Mouse (Mus musculus) midbrain, embryonic 14.5 days (tissue): ENCODE measurements around the gene Syt13. TPM values are rescaled to one million over a fixed set of nuclear protein-coding genes. Genes with fewer than 3 reads are reported as not detected.
A peak's percentile ranks its signal among the peaks of the same experiment; 100 is the strongest.

ENCODE experiments used
- ATAC-seq: fragments of 200-750 bp; cut with Nextera tagmentation; 2 replicates; pipeline ENCODE4 v1.8.0; 2017; ENCODE audit warnings: moderate number of reproducible peaks, moderate library complexity; ENCODE audit not compliant: low FRiP score, low TSS enrichment
- DNase-seq: peaks from one replicate; pipeline ENCODE4 v3.0.0-alpha.2; 2015
- H3K27ac ChIP-seq: fragments of 300-500 bp; sonication (generic); replicated peaks from 2 replicates; pipeline ENCODE4 v1.5.1; 2014; ENCODE audit warnings: mild to moderate bottlenecking, low read depth, low read length, moderate library complexity
- H3K27me3 ChIP-seq: fragments of 300-500 bp; sonication (generic); 2 replicates; pipeline ENCODE4 v1.6.1; 2014; ENCODE audit warnings: low read length, control low read depth, mixed read lengths; ENCODE audit not compliant: control insufficient read depth, insufficient read depth
- H3K36me3 ChIP-seq: fragments of 300-500 bp; sonication (generic); 2 replicates; pipeline ENCODE4 v1.6.1; 2014; ENCODE audit warnings: low read length, control low read depth; ENCODE audit not compliant: control insufficient read depth, insufficient read depth
- H3K4me1 ChIP-seq: fragments of 300-500 bp; sonication (generic); 2 replicates; pipeline ENCODE4 v1.6.1; 2014; ENCODE audit warnings: mild to moderate bottlenecking, antibody characterized with exemption, low read length, control low read depth; ENCODE audit not compliant: control insufficient read depth, insufficient read depth
- H3K4me2 ChIP-seq: fragments of 300-500 bp; sonication (generic); 2 replicates; pipeline ENCODE4 v1.6.1; 2014; ENCODE audit warnings: mild to moderate bottlenecking, low read length, moderate library complexity
- H3K4me3 ChIP-seq: fragments of 300-500 bp; sonication (generic); replicated peaks from 2 replicates; pipeline ENCODE4 v1.5.1; 2014; ENCODE audit warnings: low read depth, low read length
- H3K9ac ChIP-seq: fragments of 300-500 bp; sonication (generic); replicated peaks from 2 replicates; pipeline ENCODE4 v1.6.1; 2014; ENCODE audit warnings: mild to moderate bottlenecking, low read length, moderate library complexity
- H3K9me3 ChIP-seq: fragments of 300-500 bp; sonication (generic); 2 replicates; pipeline ENCODE4 v1.6.1; 2016; ENCODE audit warnings: low read length, control low read depth, mixed read lengths; ENCODE audit not compliant: control insufficient read depth
- WGBS: fragments of 180-500 bp; shearing (Covaris S2); extraction: QIAGEN DNeasy Blood & Tissue Kit; methylation state at CpG from one replicate; pipeline ENCODE4 v1.1.7; 2014; 5-methylcytosine and 5-hydroxymethylcytosine counted together
- polyA plus RNA-seq: library from polyadenylated mRNA; unstranded; fragments of >200 nt; fragmentation: Nextera tagmentation; extraction: Ambion mirVana; gene quantifications from 2 replicates; pipeline ENCODE4 v1.2.1, GENCODE M21; 2014

The Syt13 gene
- polyA plus RNA-seq, 1 experiment from 2014 or later: 48.9 TPM

DNA sequence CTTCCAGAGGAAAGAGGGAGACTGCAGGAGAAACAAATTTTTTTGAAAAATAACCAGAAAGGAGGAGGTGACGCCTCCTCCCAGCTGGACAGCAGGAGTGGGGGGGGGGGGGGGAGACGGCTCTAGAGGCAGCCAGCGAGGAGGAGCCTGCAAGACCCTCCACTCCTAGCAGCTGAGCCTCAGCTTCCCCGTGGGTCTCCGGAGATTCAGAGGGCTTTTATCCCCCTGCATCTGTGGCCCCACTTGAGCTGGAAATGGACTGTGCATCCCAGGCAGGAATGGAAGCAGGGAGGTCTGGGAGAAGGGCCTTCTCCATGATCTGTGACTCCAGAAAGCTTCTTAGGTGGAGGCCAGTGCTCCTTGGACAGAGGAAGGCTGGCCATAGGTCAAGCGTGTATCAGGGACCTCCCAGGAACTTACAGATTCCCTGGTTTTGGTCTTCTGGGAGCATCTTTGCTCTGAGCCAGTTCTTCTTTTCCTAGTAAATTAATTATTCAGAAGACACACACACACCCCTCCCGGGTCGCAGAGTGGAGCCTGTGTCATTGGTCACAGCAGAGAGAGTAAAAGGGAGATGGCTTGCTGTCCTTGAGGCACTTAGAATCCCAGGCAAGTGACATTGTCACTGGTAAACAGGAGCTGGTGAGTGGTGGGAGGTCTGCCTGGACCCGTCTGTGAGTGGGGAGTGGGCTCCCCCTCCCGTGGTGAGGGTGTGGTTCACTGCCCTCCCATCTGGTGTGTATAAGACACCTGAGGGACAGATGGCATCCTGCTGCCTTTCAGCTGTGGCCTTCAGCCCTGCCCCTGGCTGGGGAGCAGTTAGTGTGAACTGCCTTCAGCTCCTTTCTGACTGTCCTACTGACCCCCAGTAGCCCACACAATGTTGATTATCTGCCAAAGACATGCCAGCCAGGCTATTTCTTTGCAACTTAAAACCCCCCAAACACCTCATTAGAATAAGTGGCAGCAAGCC is 1.0 kb downstream of the Syt13 start:
- Histone ChIP-seq H3K4me1 (peaks cover 69% of the 10 kb centered on the region), H3K9me3 (no peaks in the 10 kb centered on the region), H3K27me3 (no peaks in the 10 kb centered on the region), H3K9ac (peak overlapping the region; percentile 65), H3K36me3 (no peaks in the 10 kb centered on the region), H3K27ac (peak overlapping the region; percentile 76), H3K4me3 (peak overlapping the region; percentile 51), H3K4me2 (peak overlapping the region; percentile 77)
- DNase-seq (peak; percentile 65), ATAC-seq (peak; percentile 18; the same call in 1 of the 2 replicates)
- WGBS: 5% methylated on average over 8 of the region's 10 CpGs

DNA sequence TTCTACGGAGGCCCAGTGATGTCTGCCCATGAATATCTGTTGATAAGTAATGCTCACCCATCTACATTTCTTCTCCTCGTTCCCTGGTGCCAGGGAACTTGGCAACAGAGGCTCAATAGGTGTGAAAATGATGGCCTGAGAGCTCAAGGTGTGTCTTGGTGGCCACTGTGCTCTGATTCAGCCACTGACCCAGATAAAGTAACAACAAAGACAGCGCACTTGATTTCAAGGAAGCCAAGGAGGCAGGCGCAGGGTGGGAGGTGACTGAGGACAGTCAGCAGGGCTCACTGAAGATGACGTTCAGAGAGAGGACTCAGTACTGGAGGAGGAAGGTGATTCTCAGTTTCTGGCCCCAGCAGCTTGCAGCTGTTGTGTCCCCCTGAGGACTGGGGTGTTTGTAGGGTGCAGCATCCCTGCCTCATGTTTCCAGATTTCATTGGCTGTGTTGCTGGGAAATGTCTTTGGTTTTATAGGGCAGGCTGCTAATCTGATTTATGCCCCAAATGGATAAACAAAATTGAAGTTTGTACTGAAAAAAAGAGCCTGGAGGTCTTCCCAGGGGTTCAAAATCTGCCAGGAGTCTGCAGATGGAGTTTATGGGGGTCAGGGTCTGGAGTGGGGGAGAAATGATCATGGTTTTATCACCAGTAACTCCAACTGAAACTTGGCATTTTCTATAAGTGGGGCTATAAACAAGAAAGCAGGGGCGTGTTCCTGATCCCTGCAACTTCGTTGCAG is 2.7 kb downstream of the Syt13 start:
- peaks cover 71% of the 10 kb centered on the region for H3K4me1 ChIP-seq
- no peak for DNase-seq
- no peaks in the 10 kb centered on the region for H3K27me3 ChIP-seq
- no peak overlapping the region for H3K4me3 ChIP-seq
- no peaks in the 10 kb centered on the region for H3K9me3 ChIP-seq
- H3K36me3 ChIP-seq: no peaks in the 10 kb centered on the region
- no peak overlapping the region; the same call in 1 of the 2 replicates for H3K9ac ChIP-seq
- ATAC-seq: no peak
- 57% methylated on average over 7 of the region's 7 CpGs for WGBS
- 0 out of 2 replicates have a peak overlapping the region, but pooled peaks have one; percentile 28 for H3K27ac ChIP-seq
- peak overlapping the region; percentile 42 for H3K4me2 ChIP-seq

DNA sequence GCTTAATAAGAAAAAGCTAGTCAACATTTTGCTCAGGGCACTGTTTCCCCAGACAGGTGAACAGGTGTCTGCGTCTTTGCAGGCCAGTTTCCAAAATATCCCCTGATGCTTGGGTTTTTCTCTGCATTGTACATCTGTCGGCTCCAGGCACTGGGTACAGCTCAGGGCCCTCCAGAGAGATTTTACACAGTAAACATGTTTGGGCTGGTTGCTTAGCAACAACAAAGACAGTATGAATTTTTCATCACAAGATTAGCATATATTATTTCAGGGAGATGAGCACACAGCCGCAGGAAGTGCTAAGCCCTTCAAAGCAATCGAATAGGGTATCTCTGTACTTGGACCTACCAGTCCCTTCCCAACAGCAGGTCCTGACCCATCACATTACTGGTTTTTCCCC is 5.8 kb downstream of the Syt13 start:
- no peak overlapping the region for H3K9ac ChIP-seq
- H3K27me3 ChIP-seq: no peaks in the 10 kb centered on the region
- peak overlapping the region; percentile 65 for H3K27ac ChIP-seq
- no peak overlapping the region for H3K4me3 ChIP-seq
- WGBS: 8% methylated on average over 4 of the region's 4 CpGs
- peaks cover 41% of the 10 kb centered on the region for H3K4me1 ChIP-seq
- H3K4me2 ChIP-seq: 0 out of 2 replicates have a peak overlapping the region, but pooled peaks have one; percentile 0
- no peaks in the 10 kb centered on the region for H3K36me3 ChIP-seq
- H3K9me3 ChIP-seq: no peaks in the 10 kb centered on the region
- DNase-seq (peak; percentile 90), ATAC-seq (peak; percentile 84)

DNA sequence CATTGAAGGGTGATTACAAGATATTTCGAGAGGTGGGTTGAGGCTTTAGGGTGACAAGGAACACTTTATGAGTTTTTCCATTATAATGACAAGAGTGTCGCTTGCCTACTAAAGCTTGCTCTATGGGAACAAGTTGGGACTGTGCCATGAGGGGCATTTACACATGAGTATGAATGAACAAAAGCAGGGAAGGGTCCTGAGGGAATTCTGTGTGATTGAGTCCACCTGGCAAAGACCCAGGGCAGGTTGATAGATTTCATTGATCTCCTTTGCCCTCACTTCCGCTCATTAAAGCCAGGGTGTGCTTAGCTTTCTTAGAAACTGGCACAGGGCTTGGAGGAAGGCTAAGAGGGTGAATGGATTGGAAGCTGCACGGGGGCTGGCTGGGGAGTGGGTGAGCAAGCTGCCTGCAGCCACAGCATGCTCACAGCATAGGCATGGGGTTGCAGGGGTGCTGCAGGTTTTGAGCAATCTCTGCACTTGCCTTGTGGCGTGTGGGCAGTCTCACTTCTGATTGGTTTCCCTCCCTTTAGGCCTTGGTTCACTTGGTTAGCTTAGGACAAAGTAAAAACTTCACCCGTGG is 9.9 kb downstream of the Syt13 start:
- H3K4me1 ChIP-seq: peaks cover 23% of the 10 kb centered on the region
- H3K4me2 ChIP-seq: no peak overlapping the region
- DNase-seq (peak; percentile 46), ATAC-seq (no peak)
- H3K27ac ChIP-seq: no peak overlapping the region
- no peaks in the 10 kb centered on the region for H3K36me3 ChIP-seq
- H3K9me3 ChIP-seq: no peaks in the 10 kb centered on the region
- no peak overlapping the region for H3K9ac ChIP-seq
- H3K27me3 ChIP-seq: no peaks in the 10 kb centered on the region
- WGBS: 61% methylated on average over 6 of the region's 6 CpGs
- H3K4me3 ChIP-seq: no peak overlapping the region

DNA sequence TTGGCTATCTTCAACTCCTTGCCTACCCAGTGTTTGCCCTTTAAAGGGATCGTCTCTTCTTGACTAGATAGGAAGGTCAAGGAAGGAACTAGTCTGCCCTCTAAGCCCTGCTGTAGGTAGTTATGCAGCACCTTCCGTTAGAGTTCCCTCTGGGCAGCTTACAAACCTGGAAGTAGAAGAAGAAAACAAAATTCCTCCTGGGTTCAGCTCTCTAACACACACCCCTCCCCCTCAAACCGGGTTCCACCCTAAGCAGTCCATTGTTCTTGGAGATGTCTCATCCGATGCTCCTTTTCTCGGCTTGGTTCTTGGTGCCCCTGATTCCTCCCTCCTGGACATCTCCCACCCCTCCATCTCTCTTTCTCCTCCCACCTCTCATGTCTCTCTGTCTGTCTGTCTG is 14.8 kb downstream of the Syt13 start:
- no peaks in the 10 kb centered on the region for H3K9me3 ChIP-seq
- ATAC-seq (no peak), DNase-seq (no peak)
- no peak overlapping the region for H3K27ac ChIP-seq
- H3K27me3 ChIP-seq: no peaks in the 10 kb centered on the region
- no peaks in the 10 kb centered on the region for H3K36me3 ChIP-seq
- no peak overlapping the region for H3K4me3 ChIP-seq
- WGBS: 71% methylated on average over 5 of the region's 5 CpGs
- no peak overlapping the region for H3K9ac ChIP-seq
- no peak overlapping the region for H3K4me2 ChIP-seq
- peaks cover 14% of the 10 kb centered on the region for H3K4me1 ChIP-seq

DNA sequence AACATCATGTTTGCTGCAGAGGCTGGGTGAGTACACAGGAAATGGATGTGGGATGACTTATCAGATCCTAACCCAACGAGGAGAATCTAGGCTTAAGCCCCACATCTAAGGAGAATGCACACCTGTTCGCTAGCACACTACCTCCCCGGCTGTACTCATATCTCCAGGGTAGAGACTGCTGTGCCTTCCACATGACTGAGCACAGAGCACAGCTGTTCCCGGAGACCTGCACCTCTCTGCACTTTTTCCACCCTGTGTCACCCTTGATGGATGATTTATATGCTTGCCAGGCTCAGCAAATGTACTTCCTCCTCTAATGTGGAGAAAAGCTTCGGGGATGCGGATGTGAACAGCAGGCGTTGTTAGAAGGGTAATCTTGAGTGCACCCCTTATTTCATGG is 16.2 kb downstream of the Syt13 start:
- 84% methylated on average over 7 of the region's 7 CpGs for WGBS
- DNase-seq (no peak), ATAC-seq (no peak)
- H3K9me3 ChIP-seq: no peaks in the 10 kb centered on the region
- no peak overlapping the region for H3K4me2 ChIP-seq
- no peak overlapping the region for H3K9ac ChIP-seq
- no peak overlapping the region for H3K27ac ChIP-seq
- no peaks in the 10 kb centered on the region for H3K36me3 ChIP-seq
- peaks cover 20% of the 10 kb centered on the region for H3K4me1 ChIP-seq
- no peaks in the 10 kb centered on the region for H3K27me3 ChIP-seq
- H3K4me3 ChIP-seq: no peak overlapping the region

DNA sequence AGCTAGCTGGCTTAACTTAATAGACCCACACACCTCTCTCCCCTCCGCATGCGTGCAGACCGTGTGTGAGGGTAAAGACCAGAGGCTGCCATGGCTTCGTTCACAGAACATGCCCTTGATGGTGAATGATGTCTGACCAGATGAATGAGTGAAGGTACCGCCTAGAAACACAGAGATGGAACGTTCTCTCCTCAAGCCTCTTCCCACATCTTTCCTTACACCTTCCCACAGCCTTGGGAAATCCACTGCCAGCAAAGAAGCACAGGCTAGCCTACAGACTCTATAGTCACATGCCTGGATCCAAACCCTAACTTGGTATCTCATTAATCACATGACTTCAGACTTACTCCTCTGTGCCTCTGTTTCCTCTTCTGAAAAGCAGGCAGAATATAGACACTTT is 18.5 kb downstream of the Syt13 start:
- no peak overlapping the region for H3K4me3 ChIP-seq
- H3K27me3 ChIP-seq: no peaks in the 10 kb centered on the region
- DNase-seq: no peak
- no peak overlapping the region for H3K4me2 ChIP-seq
- peaks cover 15% of the 10 kb centered on the region for H3K4me1 ChIP-seq
- no peak for ATAC-seq
- no peaks in the 10 kb centered on the region for H3K36me3 ChIP-seq
- H3K9ac ChIP-seq: no peak overlapping the region
- 84% methylated on average over 6 of the region's 6 CpGs for WGBS
- no peaks in the 10 kb centered on the region for H3K9me3 ChIP-seq
- no peak overlapping the region for H3K27ac ChIP-seq

DNA sequence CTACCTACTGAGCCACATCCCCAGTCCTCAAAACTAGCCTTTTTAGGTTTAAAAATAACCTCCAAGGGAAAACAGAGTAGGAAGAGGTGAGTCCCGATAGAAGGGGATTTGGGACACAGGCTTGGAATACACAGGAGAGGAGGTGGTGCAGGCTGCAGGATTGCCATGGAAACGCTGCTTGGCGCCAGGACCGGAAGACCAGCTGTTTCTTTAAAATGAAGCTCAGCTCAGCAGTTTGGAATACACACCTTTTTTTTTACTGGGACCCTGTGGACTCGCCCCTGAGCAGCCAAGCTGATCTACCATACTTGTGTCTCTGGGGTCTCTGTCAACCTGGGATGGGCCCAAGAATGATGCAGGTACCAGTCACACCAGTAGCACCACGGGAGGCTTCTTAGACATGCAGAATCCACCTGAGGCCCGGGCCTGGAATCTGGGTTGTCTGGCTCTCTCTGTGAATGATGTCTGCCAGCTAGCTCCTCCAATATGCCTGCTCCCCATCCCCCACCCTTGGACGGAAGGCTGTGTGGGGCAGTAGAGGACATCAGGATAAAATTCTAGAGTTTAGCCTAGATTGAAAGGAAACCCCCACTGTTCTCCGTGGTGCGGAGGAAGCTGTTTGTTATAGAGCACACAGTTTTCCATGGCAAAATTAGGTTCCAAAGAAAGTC is 19.5 kb downstream of the Syt13 start:
- no peaks in the 10 kb centered on the region for H3K9me3 ChIP-seq
- WGBS: 12% methylated on average over 10 of the region's 10 CpGs
- peak overlapping the region; percentile 66; the same call in 1 of the 2 replicates for H3K27ac ChIP-seq
- no peak overlapping the region for H3K9ac ChIP-seq
- no peak overlapping the region for H3K4me3 ChIP-seq
- DNase-seq (peak; percentile 63), ATAC-seq (no peak)
- no peaks in the 10 kb centered on the region for H3K36me3 ChIP-seq
- 0 out of 2 replicates have a peak overlapping the region, but pooled peaks have one; percentile 10 for H3K4me2 ChIP-seq
- no peaks in the 10 kb centered on the region for H3K27me3 ChIP-seq
- peaks cover 15% of the 10 kb centered on the region for H3K4me1 ChIP-seq
